Mouse (Mus musculus) ES-E14 (cell line): ENCODE measurements around the gene Kctd18.

Source experiments
- CHD2 ChIP-seq: IDR thresholded peaks from 2 replicates; pipeline ENCODE4 v1.6.1; 2014; ENCODE audit warnings: mild to moderate bottlenecking, low read depth, low read length, inconsistent platforms
- HCFC1 ChIP-seq: IDR thresholded peaks from 2 replicates; pipeline ENCODE4 v1.6.1; 2012; ENCODE audit warnings: low read length, inconsistent platforms, borderline replicate concordance; ENCODE audit not compliant: insufficient read depth
- MAFK ChIP-seq: IDR thresholded peaks from 2 replicates; pipeline ENCODE4 v1.6.1; 2014; ENCODE audit warnings: mild to moderate bottlenecking, low read depth, low read length, inconsistent platforms; ENCODE audit not compliant: insufficient read depth
- ZC3H11A ChIP-seq: IDR thresholded peaks from 2 replicates; pipeline ENCODE4 v1.6.1; 2012; ENCODE audit warnings: low read depth, mild to moderate bottlenecking, inconsistent platforms, low read length, borderline replicate concordance
- ZNF384 ChIP-seq: IDR thresholded peaks from 2 replicates; pipeline ENCODE4 v1.6.1; 2012; ENCODE audit warnings: low read depth, low read length, inconsistent platforms

DNA sequence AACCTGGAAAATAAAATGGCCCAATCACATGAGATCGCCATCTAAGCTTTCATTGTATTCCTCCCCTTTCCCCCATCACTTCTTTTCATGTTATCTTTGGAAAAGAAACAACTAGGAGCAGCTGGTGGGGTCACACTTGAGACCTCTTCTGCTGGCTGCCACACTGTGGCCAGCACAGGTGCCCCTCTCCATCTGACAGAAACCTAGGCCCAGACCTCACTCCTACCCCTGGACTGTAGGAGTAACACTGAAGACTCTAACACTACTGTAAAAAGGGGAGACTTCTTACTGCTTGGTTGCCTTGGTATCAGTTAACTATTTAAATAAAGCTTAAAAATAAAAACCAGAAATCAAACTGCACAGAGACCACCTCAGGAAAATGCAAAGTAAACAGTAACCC, 63.0 kb downstream of the Kctd18 start:
- no peak for TF ChIP-seq MAFK
- no peak for TF ChIP-seq ZC3H11A
- no peak for TF ChIP-seq HCFC1
- no peak for TF ChIP-seq ZNF384
- no peak for TF ChIP-seq CHD2
